Mouse (Mus musculus) limb, embryonic 14.5 days (tissue): ENCODE results near the gene Baz2a. TPM values are rescaled to one million over a fixed set of nuclear protein-coding genes. Genes with fewer than 3 reads are reported as not detected.

Experiments used
- ATAC-seq: fragments of 200-750 bp; cut with Nextera tagmentation; 2 replicates; pipeline ENCODE4 v1.8.0; 2017; ENCODE audit warnings: low read depth, moderate number of reproducible peaks, moderate TSS enrichment; ENCODE audit not compliant: low FRiP score
- DNase-seq: peaks from one replicate; pipeline ENCODE4 v3.0.0-alpha.2; 2015; ENCODE audit warnings: low spot score
- H3K27ac ChIP-seq: fragments of 300-500 bp; sonication (generic); replicated peaks from 2 replicates; pipeline ENCODE4 v1.5.1; 2014; ENCODE audit warnings: low read depth, mild to moderate bottlenecking, low read length, moderate library complexity, mixed read lengths
- H3K27me3 ChIP-seq: fragments of 300-500 bp; sonication (generic); 2 replicates; pipeline ENCODE4 v1.6.1; 2014; ENCODE audit warnings: low read length, mixed read lengths; ENCODE audit not compliant: control insufficient read depth, insufficient read depth
- H3K36me3 ChIP-seq: fragments of 300-500 bp; sonication (generic); 2 replicates; pipeline ENCODE4 v1.6.1; 2014; ENCODE audit warnings: mild to moderate bottlenecking, low read length, moderate library complexity, mixed read lengths; ENCODE audit not compliant: control insufficient read depth, insufficient read depth
- H3K4me1 ChIP-seq: fragments of 300-500 bp; sonication (generic); 2 replicates; pipeline ENCODE4 v1.6.1; 2014; ENCODE audit warnings: antibody characterized with exemption, low read length, mixed read lengths; ENCODE audit not compliant: control insufficient read depth, insufficient read depth
- H3K4me2 ChIP-seq: fragments of 300-500 bp; sonication (generic); replicated peaks from 2 replicates; pipeline ENCODE4 v1.6.1; 2014; ENCODE audit warnings: low read depth, mild to moderate bottlenecking, low read length, moderate library complexity; ENCODE audit not compliant: severe bottlenecking
- H3K4me3 ChIP-seq: fragments of 300-500 bp; sonication (generic); replicated peaks from 2 replicates; pipeline ENCODE4 v1.5.1; 2014; ENCODE audit warnings: low read length
- H3K9ac ChIP-seq: fragments of 300-500 bp; sonication (generic); 2 replicates; pipeline ENCODE4 v1.6.1; 2014; ENCODE audit warnings: mild to moderate bottlenecking, low read depth, low read length, moderate library complexity; ENCODE audit not compliant: severe bottlenecking
- H3K9me3 ChIP-seq: fragments of 300-500 bp; sonication (generic); 2 replicates; pipeline ENCODE4 v1.6.1; 2016; ENCODE audit warnings: low read length; ENCODE audit not compliant: control insufficient read depth
- POLR2A ChIP-seq: fragments of 200-500 bp; IDR thresholded peaks from 2 replicates; pipeline ENCODE4 v1.8.0; 2012; ENCODE audit warnings: inconsistent platforms, mild to moderate bottlenecking, moderate library complexity, borderline replicate concordance; ENCODE audit not compliant: insufficient read depth, insufficient read length; ENCODE audit errors: extremely low read depth
- WGBS: fragments of 180-500 bp; shearing (Covaris S2); extraction: QIAGEN DNeasy Blood & Tissue Kit; methylation state at CpG from one replicate; pipeline ENCODE4 v1.1.7; 2014; 5-methylcytosine and 5-hydroxymethylcytosine counted together
- polyA plus RNA-seq, 2 experiments: library from polyadenylated mRNA; depleted of rRNA in 1 of 2; stranded (reverse) in 1 of 2; unstranded in 1 of 2; fragments of >200 nt; fragmentation: Nextera tagmentation in 1 of 2; extraction: Ambion mirVana in 1 of 2; gene quantifications; 2 replicates each; pipeline versions ENCODE4 v1.2.1 to v1.2.3; 2012 to 2014

The Baz2a gene
- polyA plus RNA-seq, 2 experiments: 17.5 to 28.3 TPM

- Histone ChIP-seq H3K27me3 (no peaks in the 10 kb centered on the region), H3K9me3 (no peaks in the 10 kb centered on the region), H3K4me3 (no peak overlapping the region), H3K4me2 (no peak overlapping the region), H3K36me3 (peaks cover 78% of the 10 kb centered on the region), H3K4me1 (no peaks in the 10 kb centered on the region), H3K27ac (no peak overlapping the region), H3K9ac (no peak overlapping the region)
- ATAC-seq (no peak), DNase-seq (no peak)
- no peak for TF ChIP-seq POLR2A
- WGBS: 66% methylated on average over 13 of the region's 13 CpGs
Observed at GRCm38 (mm10) chr10:128133650-128134332, 42.4 kb downstream of the Baz2a start.

GRCm38 (mm10) chr10:128135374-128135773 is 44.0 kb downstream of the Baz2a start:
- WGBS: 85% methylated on average over 6 of the region's 6 CpGs
- H3K4me1 ChIP-seq: no peaks in the 10 kb centered on the region
- peaks cover 80% of the 10 kb centered on the region for H3K36me3 ChIP-seq
- no peak overlapping the region for H3K4me2 ChIP-seq
- no peaks in the 10 kb centered on the region for H3K9me3 ChIP-seq
- no peak overlapping the region for H3K27ac ChIP-seq
- no peak for DNase-seq
- H3K4me3 ChIP-seq: no peak overlapping the region
- no peak for TF ChIP-seq POLR2A
- ATAC-seq: no peak
- H3K9ac ChIP-seq: no peak overlapping the region
- H3K27me3 ChIP-seq: no peaks in the 10 kb centered on the region

GRCm38 (mm10) chr10:128140236-128140952 is 49.0 kb downstream of the Baz2a start:
- no peak overlapping the region for H3K4me3 ChIP-seq
- WGBS: 73% methylated on average over 12 of the region's 12 CpGs
- peak; percentile 57 for DNase-seq
- no peak for ATAC-seq
- no peaks in the 10 kb centered on the region for H3K4me1 ChIP-seq
- no peak overlapping the region for H3K27ac ChIP-seq
- no peaks in the 10 kb centered on the region for H3K27me3 ChIP-seq
- peaks cover 87% of the 10 kb centered on the region for H3K36me3 ChIP-seq
- H3K9ac ChIP-seq: no peak overlapping the region
- TF ChIP-seq POLR2A: no peak
- no peaks in the 10 kb centered on the region for H3K9me3 ChIP-seq
- no peak overlapping the region for H3K4me2 ChIP-seq

- H3K4me2 ChIP-seq: no peak overlapping the region
- DNase-seq: no peak
- no peaks in the 10 kb centered on the region for H3K9me3 ChIP-seq
- H3K4me1 ChIP-seq: no peaks in the 10 kb centered on the region
- no peaks in the 10 kb centered on the region for H3K27me3 ChIP-seq
- H3K4me3 ChIP-seq: no peak overlapping the region
- WGBS: 55% methylated on average over 2 of the region's 2 CpGs
- TF ChIP-seq POLR2A: no peak
- ATAC-seq: no peak
- H3K9ac ChIP-seq: no peak overlapping the region
- H3K36me3 ChIP-seq: peaks cover 82% of the 10 kb centered on the region
- no peak overlapping the region for H3K27ac ChIP-seq
Observed at GRCm38 (mm10) chr10:128142165-128142564, 50.8 kb downstream of the Baz2a start.

GRCm38 (mm10) chr10:128143659-128144058 is 52.3 kb downstream of the Baz2a start:
- Histone ChIP-seq H3K9ac (no peak overlapping the region), H3K4me3 (no peak overlapping the region), H3K27ac (no peak overlapping the region), H3K9me3 (no peaks in the 10 kb centered on the region), H3K4me1 (no peaks in the 10 kb centered on the region), H3K36me3 (peaks cover 72% of the 10 kb centered on the region), H3K27me3 (no peaks in the 10 kb centered on the region), H3K4me2 (no peak overlapping the region)
- ATAC-seq (no peak), DNase-seq (no peak)
- WGBS: 77% methylated on average over 4 of the region's 4 CpGs
- no peak for TF ChIP-seq POLR2A
